Mouse (Mus musculus) C2C12 (cell line): ENCODE data around the gene Ddx60.

Experiments
- CEBPB ChIP-seq: IDR thresholded peaks from one replicate; pipeline ENCODE4 v1.6.1; 2011; ENCODE audit warnings: low read depth, mild to moderate bottlenecking, control low read depth, moderate library complexity
- CTCF ChIP-seq: IDR thresholded peaks from one replicate; pipeline ENCODE4 v1.5.1; 2011; ENCODE audit not compliant: control insufficient read depth, insufficient read depth, insufficient read length
- FOSL1 ChIP-seq: IDR thresholded peaks from one replicate; pipeline ENCODE4 v1.8.0; 2011; ENCODE audit warnings: mild to moderate bottlenecking, low read length; ENCODE audit not compliant: poor library complexity, insufficient read depth, severe bottlenecking
- MAX ChIP-seq: IDR thresholded peaks from one replicate; pipeline ENCODE4 v1.6.1; 2011; ENCODE audit warnings: mild to moderate bottlenecking, control low read depth
- MYOD1 ChIP-seq: IDR thresholded peaks from one replicate; pipeline ENCODE4 v1.6.1; 2011; ENCODE audit warnings: low read depth; ENCODE audit not compliant: control insufficient read depth, insufficient read length
- MYOG ChIP-seq: IDR thresholded peaks from one replicate; pipeline ENCODE4 v1.6.1; 2011; ENCODE audit not compliant: control insufficient read depth, insufficient read length; ENCODE audit errors: extremely low read depth
- USF1 ChIP-seq: IDR thresholded peaks from one replicate; pipeline ENCODE4 v1.6.1; 2011; ENCODE audit warnings: low read depth, mild to moderate bottlenecking, control low read depth, moderate library complexity

DNA sequence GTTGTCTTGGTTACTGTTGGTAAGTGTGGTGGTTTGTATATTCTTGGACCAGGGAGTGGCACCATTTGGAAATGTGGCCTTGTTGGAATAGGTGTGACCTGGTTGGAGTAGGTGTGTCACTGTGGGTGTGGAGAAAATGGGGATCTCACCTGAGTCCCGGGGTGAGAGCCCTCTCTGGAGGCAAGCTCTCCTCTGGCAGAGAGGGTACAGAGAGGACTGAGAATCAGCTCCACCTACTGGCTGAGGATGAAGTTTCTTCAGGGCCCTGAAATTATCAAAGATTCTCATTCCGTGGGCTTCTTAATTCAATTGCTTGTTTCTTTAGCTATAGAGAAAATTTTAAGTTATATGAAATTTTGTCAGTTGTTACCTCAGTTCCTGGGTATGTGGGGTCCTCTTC is 118.9 kb downstream of the Ddx60 start:
- TF ChIP-seq CTCF (no peak), MAX (no peak), FOSL1 (no peak), MYOD1 (no peak), CEBPB (no peak), USF1 (no peak), MYOG (no peak)
